Mouse (Mus musculus) Patski (cell line): ENCODE results near the gene Pes1. TPM values are rescaled to one million over a fixed set of nuclear protein-coding genes. Genes with fewer than 3 reads are reported as not detected.
A peak's percentile ranks its signal among the peaks of the same experiment; 100 is the strongest.

Experiments used
- ATAC-seq: fragments of 100-300 bp; one replicate; pipeline ENCODE4 v1.8.0; 2021
- CTCF ChIA-PET: fragments of 350-600 bp; sonication (Branson Sonifier 250); formaldehyde crosslinking; loops from one replicate; lab custom pipeline; 2022; ENCODE audit warnings: inconsistent platforms; lab: Charles Lee
- POLR2A ChIA-PET: fragments of 350-600 bp; sonication (Branson Sonifier 250); formaldehyde crosslinking; loops from one replicate; lab custom pipeline; 2022; ENCODE audit warnings: antibody characterized with exemption, inconsistent platforms; lab: Charles Lee
- DNase-seq: peaks from one replicate; pipeline ENCODE4 v3.0.0-alpha.2; 2011; ENCODE audit warnings: low read depth, low spot score
- H3K27me3 ChIP-seq: fragments of 371-371 bp; one replicate; pipeline ENCODE4 v1.5.1; 2021
- CTCF ChIP-seq: fragments of 100-300 bp; IDR thresholded peaks from one replicate; pipeline ENCODE4 v1.5.1; 2021
- in situ Hi-C: fragments of 300-500 bp; cut with MboI; formaldehyde crosslinking; loops from 3 replicates; pipeline ENCODE4 v1.11.1; 2018; ENCODE audit warnings: low pct_unique_long_range_greater_than_20kb, mixed read lengths
- polyA plus RNA-seq: library from polyadenylated mRNA; unstranded; gene quantifications from one replicate; pipeline ENCODE4 v1.2.3, GENCODE M21; 2021

Gene Pes1
- polyA plus RNA-seq, 1 experiment from 2014 or later, result 86.4 TPM

DNA sequence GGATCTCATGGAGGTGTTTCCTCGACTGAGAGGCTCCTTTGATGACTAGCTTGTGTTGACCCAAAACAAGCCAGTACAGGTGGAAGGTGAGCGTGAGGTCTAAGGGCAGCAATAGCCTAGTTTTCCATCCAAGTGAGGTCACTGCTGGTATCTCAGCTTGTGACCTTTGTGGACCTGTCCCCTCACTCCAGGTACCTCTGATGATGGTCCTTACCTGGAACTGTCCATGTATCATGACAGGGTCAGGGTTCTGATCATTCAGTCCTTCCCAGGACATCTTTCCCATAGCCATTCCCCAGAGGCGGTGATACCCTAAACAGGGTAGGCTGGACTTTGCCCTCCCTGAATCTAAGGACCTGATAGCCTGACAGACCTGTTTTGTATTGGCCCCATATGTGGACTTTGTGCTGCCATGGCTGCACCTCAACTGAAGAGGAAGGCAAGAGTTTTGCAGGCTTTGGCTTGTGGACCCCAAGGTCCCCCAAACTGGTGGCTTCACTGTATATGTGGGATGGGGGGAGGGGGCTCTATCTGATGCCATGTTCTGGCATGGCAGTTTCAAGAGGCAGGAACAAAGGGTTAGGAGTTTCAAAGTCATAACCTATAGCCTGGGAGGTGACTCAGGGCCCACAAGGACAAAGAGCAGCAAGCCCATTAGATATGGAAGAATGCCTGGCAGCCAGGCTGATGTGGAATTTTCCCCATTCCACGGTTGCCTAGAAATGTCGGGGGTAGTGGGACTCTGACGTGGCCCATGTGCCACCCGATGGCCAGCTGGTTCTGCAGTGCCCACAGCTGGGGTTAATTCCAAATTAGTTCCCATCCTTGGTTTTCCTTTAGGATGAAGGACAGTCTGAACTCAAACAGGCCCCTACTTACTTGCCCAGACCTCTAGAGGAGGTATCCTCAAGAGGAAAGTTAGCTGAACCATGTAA is 18.8 kb downstream of the Pes1 start:
- H3K27me3 ChIP-seq, result no peaks in the 10 kb centered on the region
- no peak for TF ChIP-seq CTCF
- in situ Hi-C loops, result no loop called here
- ATAC-seq (peak; percentile 57), DNase-seq (no peak)
- CTCF ChIA-PET, result interaction anchor here (1.4 kb wide), 1 partner anchor 9 kb away, joined by 4 read pairs; no protein-coding TSS in a partner anchor
- POLR2A ChIA-PET, result no interaction called here

GRCm38 (mm10) chr11:3983291-3983862 is 19.6 kb downstream of the Pes1 start, which contains the start of gene Gal3st1:
TSS of gene Gal3st1 (plus strand) at chr11:3983636.
- ATAC-seq (peak; percentile 29), DNase-seq (peak; percentile 37)
- POLR2A ChIA-PET, result no interaction called here
- no peaks in the 10 kb centered on the region for H3K27me3 ChIP-seq
- CTCF ChIA-PET, result no interaction called here
- in situ Hi-C loops, result no loop called here
- no peak for TF ChIP-seq CTCF

DNA sequence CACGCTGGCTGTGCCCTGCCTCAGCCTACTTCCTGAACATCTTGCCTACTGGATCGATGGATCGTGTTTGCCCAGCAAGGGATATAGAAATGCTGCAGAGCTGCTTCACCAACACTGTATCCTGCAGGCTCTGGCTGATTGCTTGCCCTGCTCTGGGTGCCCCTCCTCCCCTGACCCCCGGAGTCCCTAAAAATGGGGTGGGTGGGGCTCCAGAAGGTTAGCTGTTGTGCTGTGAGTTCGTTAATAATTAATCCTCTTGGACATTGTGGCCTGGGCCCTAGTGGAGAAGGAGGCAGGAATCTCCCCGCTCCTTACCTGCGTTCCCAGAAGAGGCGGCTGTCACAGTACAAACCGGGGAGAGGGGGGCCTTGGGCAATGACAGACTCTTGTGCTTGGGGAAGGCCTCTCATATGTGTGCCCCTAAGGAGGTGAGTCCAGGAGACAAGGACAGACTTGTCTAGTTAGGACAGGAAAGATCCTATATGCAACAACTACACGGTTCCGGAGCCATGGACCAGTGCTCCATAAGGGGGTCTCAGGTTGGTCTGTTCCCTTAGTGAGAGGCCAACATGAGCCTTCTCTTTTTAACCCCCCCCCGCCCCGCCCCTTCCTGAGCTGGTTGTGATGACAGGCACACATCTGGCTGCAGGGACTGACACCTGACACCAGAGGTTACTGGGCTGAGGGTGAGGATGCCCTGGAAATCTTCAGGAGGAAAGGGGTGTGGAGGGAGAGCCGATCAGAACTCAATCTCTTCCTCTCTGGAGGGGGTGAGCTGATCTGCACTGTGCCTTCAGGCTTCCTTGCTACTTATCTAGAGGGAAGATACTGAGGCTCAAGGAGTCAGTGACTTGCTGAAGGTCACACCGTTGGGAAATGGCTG is 20.3 kb downstream of the Pes1 start:
- no peak for TF ChIP-seq CTCF
- DNase-seq (no peak), ATAC-seq (no peak)
- CTCF ChIA-PET, result no interaction called here
- POLR2A ChIA-PET, result interaction anchor here (0.6 kb wide), 1 partner anchor 1333 kb away, joined by 4 read pairs; no protein-coding TSS in a partner anchor
- in situ Hi-C loops, result no loop called here
- no peaks in the 10 kb centered on the region for H3K27me3 ChIP-seq

DNA sequence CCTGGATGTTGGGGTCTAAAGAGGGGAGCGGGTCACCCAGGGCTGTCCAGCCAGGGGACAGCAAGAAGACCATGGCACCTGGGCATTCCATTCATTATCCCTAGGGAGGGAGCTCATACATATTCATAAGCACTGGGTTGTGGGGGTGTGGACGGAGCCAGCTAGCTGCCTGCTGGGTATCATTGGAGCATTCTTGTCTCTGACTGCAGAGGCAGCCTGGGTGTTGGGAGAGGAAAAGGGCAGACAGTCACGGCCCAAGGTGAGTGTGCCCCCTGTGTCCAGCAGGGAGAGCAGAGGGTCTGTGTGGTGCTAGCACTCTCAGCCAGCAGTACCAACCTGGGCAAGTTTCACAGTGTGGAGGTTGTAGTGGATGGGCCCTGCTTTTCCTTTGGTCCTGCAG is 26.0 kb downstream of the Pes1 start:
- no peak for DNase-seq
- no peak for TF ChIP-seq CTCF
- CTCF ChIA-PET, result no interaction called here
- no peaks in the 10 kb centered on the region for H3K27me3 ChIP-seq
- ATAC-seq, result no peak
- POLR2A ChIA-PET, result no interaction called here
- in situ Hi-C loops, result no loop called here

GRCm38 (mm10) chr11:3993132-3993531 is 29.4 kb downstream of the Pes1 start:
- no peak for TF ChIP-seq CTCF
- POLR2A ChIA-PET, result no interaction called here
- CTCF ChIA-PET, result no interaction called here
- in situ Hi-C loops, result no loop called here
- ATAC-seq (no peak), DNase-seq (no peak)
- peaks cover 3% of the 10 kb centered on the region for H3K27me3 ChIP-seq

GRCm38 (mm10) chr11:3993914-3994313 is 30.1 kb downstream of the Pes1 start:
- POLR2A ChIA-PET, result no interaction called here
- in situ Hi-C loops, result no loop called here
- DNase-seq, result no peak

DNA sequence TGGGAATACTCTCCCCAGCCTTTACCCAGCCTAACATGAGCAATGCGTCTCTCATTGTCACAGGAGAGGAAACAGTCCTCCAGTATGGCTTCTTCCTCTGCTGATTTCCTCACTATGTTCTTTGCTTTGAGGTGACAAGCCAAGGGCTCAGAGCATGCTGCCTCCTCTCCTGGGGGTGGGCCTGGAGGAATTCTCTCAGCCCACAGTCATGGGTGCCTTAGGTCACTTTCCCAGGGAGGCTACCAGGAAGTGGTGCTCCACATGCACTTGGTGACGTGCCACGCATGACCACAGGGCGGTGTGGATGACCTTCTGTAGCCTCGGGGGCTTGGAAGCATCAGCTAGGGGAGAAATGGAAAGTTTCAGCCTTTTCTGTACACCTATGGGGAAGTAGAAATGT is 31.7 kb downstream of the Pes1 start:
- in situ Hi-C loops, result no loop called here
- POLR2A ChIA-PET, result no interaction called here

More at GRCm38 (mm10) chr11:3993914-3994313, 30.1 kb downstream of the Pes1 start:
- CTCF ChIA-PET, result interaction anchor here (0.7 kb wide), 1 partner anchor 8 kb away, joined by 3 read pairs; no protein-coding TSS in a partner anchor
- peaks cover 8% of the 10 kb centered on the region for H3K27me3 ChIP-seq
- no peak for ATAC-seq
- TF ChIP-seq CTCF, result no peak

DNA sequence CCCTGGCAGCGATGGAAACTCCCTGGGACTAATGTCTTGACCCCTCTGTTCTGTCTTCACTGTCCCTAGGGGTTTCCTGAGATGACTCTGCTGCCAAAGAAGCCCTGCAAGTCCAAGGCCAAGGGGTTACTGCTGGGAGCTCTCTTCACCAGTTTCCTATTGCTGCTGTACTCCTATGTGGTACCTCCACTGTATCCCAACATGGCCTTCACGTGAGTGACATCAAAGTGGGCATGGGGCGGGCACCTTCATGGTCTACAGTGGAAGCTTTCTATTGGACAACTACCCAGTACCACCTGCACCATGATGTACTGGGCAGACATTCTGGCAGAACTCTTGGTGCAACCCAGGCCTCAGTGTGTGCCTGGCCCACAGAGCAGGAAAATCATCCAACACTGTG is 33.1 kb downstream of the Pes1 start:
- DNase-seq (no peak), ATAC-seq (no peak)
- in situ Hi-C loops, result no loop called here
- TF ChIP-seq CTCF, result no peak
- POLR2A ChIA-PET, result no interaction called here
- H3K27me3 ChIP-seq, result peaks cover 8% of the 10 kb centered on the region
- CTCF ChIA-PET, result no interaction called here

More for the DNA sequence above, 31.7 kb downstream of the Pes1 start:
- DNase-seq (no peak), ATAC-seq (no peak)
- CTCF ChIA-PET, result no interaction called here
- TF ChIP-seq CTCF, result no peak
- H3K27me3 ChIP-seq, result peaks cover 8% of the 10 kb centered on the region

GRCm38 (mm10) chr11:3997978-3998720 is 34.4 kb downstream of the Pes1 start:
- ATAC-seq (no peak), DNase-seq (no peak)
- H3K27me3 ChIP-seq, result peaks cover 8% of the 10 kb centered on the region
- no peak for TF ChIP-seq CTCF
- CTCF ChIA-PET, result no interaction called here
- in situ Hi-C loops, result no loop called here
- POLR2A ChIA-PET, result no interaction called here
